Mouse (Mus musculus) hindbrain, embryonic 12.5 days (tissue): ENCODE measurements around the gene Rph3al. TPM values are rescaled to one million over a fixed set of nuclear protein-coding genes. Genes with fewer than 3 reads are reported as not detected.

ENCODE experiments used
- ATAC-seq: fragments of 200-750 bp; cut with Nextera tagmentation; 2 replicates; pipeline ENCODE4 v1.8.0; 2017; ENCODE audit warnings: moderate TSS enrichment; ENCODE audit not compliant: low FRiP score
- H3K27ac ChIP-seq: fragments of 300-500 bp; sonication (generic); 2 replicates; pipeline ENCODE4 v1.5.1; 2016; ENCODE audit warnings: mild to moderate bottlenecking
- H3K27me3 ChIP-seq: fragments of 300-500 bp; sonication (generic); 2 replicates; pipeline ENCODE4 v1.6.1; 2016; ENCODE audit warnings: mild to moderate bottlenecking
- H3K36me3 ChIP-seq: fragments of 300-500 bp; sonication (generic); 2 replicates; pipeline ENCODE4 v1.6.1; 2016; ENCODE audit warnings: mild to moderate bottlenecking
- H3K4me1 ChIP-seq: fragments of 300-500 bp; sonication (generic); 2 replicates; pipeline ENCODE4 v1.6.1; 2016
- H3K4me2 ChIP-seq: fragments of 300-500 bp; sonication (generic); replicated peaks from 2 replicates; pipeline ENCODE4 v1.6.1; 2016; ENCODE audit warnings: mild to moderate bottlenecking
- H3K4me3 ChIP-seq: fragments of 300-500 bp; sonication (generic); 2 replicates; pipeline ENCODE4 v1.5.1; 2016; ENCODE audit warnings: mild to moderate bottlenecking
- H3K9ac ChIP-seq: fragments of 300-500 bp; sonication (generic); 2 replicates; pipeline ENCODE4 v1.6.1; 2016; ENCODE audit warnings: mild to moderate bottlenecking, moderate library complexity
- H3K9me3 ChIP-seq: fragments of 300-500 bp; sonication (generic); replicated peaks from 2 replicates; pipeline ENCODE4 v1.6.1; 2016; ENCODE audit warnings: mild to moderate bottlenecking
- WGBS: fragments of 180-500 bp; shearing (Covaris S2); methylation state at CpG from one replicate; pipeline ENCODE4 v1.1.7; 2016; 5-methylcytosine and 5-hydroxymethylcytosine counted together
- polyA plus RNA-seq: library from polyadenylated mRNA; unstranded; fragments of >200 nt; fragmentation: Nextera tagmentation; extraction: Ambion mirVana; gene quantifications from 2 replicates; pipeline ENCODE4 v1.2.1, GENCODE M21; 2016

Rph3al gene
- polyA plus RNA-seq, 1 experiment from 2014 or later = 2.9 TPM

DNA sequence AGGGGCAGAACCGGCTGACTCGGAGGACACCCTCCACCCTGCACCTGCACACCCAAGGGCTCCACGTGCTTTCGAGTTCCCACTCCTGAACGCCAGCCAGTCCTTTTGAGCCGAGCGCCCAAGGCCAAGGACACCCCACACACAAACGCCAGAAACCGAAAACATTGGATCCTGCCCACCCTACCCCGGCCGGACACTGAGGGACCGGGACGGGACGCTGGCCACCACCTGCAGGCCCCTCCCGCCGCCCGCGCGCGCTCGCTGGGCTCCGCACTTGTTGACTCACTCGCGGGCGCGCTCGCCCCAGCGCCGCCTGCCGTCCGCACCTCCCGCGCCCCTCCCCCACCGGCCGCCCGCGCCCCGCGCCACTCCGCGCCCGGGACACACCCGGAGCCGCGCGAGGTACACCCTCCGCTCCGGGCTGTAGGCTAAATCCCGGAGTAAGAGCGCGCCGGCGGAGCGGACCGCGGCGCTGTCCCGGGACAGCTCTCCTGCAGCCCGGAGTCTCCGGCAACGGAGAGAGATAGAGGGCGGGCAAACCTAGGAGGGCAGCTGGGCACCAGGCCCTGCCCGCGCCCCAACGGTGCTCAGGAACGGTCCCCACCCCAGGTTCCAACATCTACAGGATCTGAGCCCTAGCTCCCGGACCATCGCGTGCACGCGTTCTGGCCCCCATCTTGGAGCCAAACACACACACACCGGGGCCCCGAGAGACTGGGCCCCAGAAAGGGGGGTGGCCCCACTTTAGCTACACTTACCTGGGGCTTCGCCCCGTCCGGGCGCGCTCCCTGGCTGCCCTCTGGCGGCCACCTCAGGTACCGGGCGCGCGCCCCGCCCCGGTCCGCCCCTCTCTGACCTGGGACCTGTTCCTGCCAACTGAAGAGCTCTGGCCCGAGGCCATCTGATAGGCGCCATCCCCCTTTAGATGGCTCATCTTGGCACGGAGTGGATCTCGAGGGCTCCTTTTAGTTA lies 28.5 kb upstream of the Rph3al start:
- peak overlapping the region; percentile 59 for H3K9ac ChIP-seq
- H3K27ac ChIP-seq = peak overlapping the region; percentile 48
- ATAC-seq = peak; percentile 61
- peaks cover 42% of the 10 kb centered on the region for H3K27me3 ChIP-seq
- H3K4me2 ChIP-seq = peak overlapping the region; percentile 98
- peak overlapping the region; percentile 60 for H3K4me3 ChIP-seq
- H3K9me3 ChIP-seq = no peaks in the 10 kb centered on the region
- WGBS = 1% methylated on average over 84 of the region's 90 CpGs
- H3K4me1 ChIP-seq = peaks cover 45% of the 10 kb centered on the region
- H3K36me3 ChIP-seq = no peaks in the 10 kb centered on the region

DNA sequence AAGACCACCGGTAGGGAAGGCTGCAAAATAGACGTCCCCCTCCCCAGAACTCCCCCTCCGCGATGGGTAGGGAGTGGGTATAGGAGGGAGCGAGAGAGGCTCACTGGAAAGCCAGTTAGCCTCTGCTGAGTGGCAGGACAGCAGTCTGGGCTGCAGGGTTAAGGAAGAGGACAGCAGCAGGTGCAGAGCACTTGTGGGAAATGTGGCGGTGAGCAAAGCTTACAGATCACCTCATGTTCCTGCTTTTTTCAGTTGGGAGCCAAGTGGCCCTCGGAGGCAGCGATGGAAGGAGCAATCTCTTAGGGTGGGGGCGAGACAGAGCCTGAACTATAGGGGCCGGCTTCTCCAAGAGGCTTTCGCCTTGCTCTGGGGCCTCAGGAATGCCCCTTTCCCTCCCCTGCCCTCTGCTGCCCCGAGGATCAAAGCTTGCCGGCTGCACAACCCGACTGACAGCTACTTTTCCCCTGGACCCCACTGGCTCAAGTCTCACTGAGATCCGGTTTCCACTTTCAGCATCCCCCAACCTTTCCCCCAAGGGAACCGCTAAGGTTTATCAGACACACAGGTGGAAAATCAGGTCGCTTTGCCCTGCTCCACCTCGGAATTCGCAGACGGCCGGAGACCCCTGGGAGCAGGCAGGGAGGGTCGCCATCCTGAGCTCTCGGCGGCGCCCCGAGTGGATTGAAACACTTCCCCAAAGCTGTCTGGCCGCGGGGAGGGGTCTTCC lies 27.6 kb upstream of the Rph3al start:
- H3K27ac ChIP-seq = no peak overlapping the region
- 2% methylated on average over 28 of the region's 28 CpGs for WGBS
- no peak for ATAC-seq
- H3K27me3 ChIP-seq = peaks cover 36% of the 10 kb centered on the region
- H3K9me3 ChIP-seq = no peaks in the 10 kb centered on the region
- peak overlapping the region; percentile 60 for H3K4me3 ChIP-seq
- H3K9ac ChIP-seq = peak overlapping the region; percentile 59
- no peaks in the 10 kb centered on the region for H3K36me3 ChIP-seq
- H3K4me1 ChIP-seq = peaks cover 45% of the 10 kb centered on the region
- peak overlapping the region; percentile 98 for H3K4me2 ChIP-seq

DNA sequence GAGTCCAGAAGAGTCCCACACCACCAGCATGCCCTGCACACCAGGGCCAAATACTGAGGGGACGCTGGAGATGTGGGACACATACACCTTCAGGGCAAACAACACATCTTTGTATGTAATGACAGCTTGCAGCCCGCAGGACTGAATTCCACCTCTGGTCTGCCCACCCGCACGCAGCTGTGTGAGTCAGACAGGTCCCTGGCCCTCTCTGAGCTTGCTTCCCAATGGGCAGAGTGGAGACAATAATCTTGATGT lies 26.2 kb upstream of the Rph3al start:
- H3K36me3 ChIP-seq = no peaks in the 10 kb centered on the region
- peaks cover 45% of the 10 kb centered on the region for H3K4me1 ChIP-seq
- no peak overlapping the region for H3K9ac ChIP-seq
- ATAC-seq = 0 out of 2 replicates have a peak, but pooled peaks have one; percentile 7
- WGBS = 15% methylated on average over 4 of the region's 4 CpGs
- 0 out of 2 replicates have a peak overlapping the region, but pooled peaks have one; percentile 25 for H3K27ac ChIP-seq
- peak overlapping the region; percentile 0; the same call in 1 of the 2 replicates for H3K4me2 ChIP-seq
- H3K9me3 ChIP-seq = no peaks in the 10 kb centered on the region
- H3K27me3 ChIP-seq = peaks cover 33% of the 10 kb centered on the region
- H3K4me3 ChIP-seq = no peak overlapping the region

DNA sequence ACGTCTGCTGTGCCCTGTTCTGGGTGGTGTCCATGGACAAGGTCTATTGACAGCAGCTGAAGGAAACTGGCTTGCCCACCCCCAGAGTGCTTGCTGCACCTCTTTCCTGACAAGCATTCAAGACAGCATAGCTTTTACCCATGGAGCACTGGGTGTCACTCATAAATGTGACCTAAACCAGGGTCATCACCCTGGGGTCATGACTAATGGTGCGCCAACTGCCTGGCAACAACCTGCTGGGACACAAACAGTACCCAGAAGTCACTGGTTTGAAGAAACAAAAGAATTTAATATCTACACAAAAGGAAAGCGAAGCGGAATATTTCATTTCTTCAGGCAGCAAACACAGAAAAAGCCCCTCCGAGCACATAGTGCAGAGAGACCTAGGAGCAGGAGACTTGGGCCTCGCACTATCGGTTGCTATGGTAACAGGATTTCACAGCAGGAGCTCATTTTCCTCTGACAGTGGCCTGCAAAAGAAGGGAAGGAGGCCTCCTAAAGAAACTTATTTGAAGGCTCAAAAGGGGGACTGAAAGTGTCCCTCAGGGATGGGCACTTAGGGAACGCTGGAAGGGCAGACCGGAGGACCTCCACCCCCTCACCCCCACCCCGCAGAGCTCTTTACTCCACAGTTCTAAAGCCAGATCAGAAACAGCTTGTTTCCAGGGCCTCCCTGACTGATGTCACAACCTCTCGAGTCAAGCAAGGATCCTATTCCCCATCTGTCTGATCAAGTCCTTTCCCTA lies 25.7 kb upstream of the Rph3al start:
- Histone ChIP-seq H3K27me3 (peaks cover 28% of the 10 kb centered on the region), H3K9ac (no peak overlapping the region), H3K4me1 (peaks cover 45% of the 10 kb centered on the region), H3K4me2 (peak overlapping the region; percentile 0), H3K4me3 (no peak overlapping the region), H3K27ac (peak overlapping the region; percentile 45; the same call in 1 of the 2 replicates), H3K36me3 (no peaks in the 10 kb centered on the region), H3K9me3 (no peaks in the 10 kb centered on the region)
- peak; percentile 21; the same call in 1 of the 2 replicates for ATAC-seq
- 9% methylated on average over 11 of the region's 11 CpGs for WGBS

DNA sequence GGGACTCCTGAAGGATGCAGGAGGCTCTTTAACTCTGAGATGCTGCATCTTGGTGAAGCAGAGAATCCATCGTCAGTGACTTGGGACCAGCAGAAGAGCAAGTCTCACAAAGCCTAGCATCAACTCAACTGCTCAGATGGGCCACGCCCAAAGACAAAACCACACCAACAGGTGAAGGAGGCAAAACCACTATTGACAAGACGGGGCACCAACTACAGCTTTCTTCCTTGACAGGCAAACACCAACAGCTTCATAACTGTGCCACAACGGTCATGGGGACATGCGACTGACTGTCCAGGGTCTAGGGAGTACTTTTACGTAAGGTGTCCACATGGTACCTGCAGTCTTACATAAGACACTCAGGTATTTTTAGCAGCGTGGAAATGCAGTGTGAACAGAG lies 23.6 kb upstream of the Rph3al start:
- Histone ChIP-seq H3K4me2 (no peak overlapping the region), H3K9me3 (no peaks in the 10 kb centered on the region), H3K27me3 (peaks cover 18% of the 10 kb centered on the region), H3K9ac (no peak overlapping the region), H3K27ac (no peak overlapping the region), H3K36me3 (no peaks in the 10 kb centered on the region), H3K4me3 (no peak overlapping the region), H3K4me1 (peaks cover 39% of the 10 kb centered on the region)
- 80% methylated on average over 7 of the region's 7 CpGs for WGBS
- no peak for ATAC-seq

DNA sequence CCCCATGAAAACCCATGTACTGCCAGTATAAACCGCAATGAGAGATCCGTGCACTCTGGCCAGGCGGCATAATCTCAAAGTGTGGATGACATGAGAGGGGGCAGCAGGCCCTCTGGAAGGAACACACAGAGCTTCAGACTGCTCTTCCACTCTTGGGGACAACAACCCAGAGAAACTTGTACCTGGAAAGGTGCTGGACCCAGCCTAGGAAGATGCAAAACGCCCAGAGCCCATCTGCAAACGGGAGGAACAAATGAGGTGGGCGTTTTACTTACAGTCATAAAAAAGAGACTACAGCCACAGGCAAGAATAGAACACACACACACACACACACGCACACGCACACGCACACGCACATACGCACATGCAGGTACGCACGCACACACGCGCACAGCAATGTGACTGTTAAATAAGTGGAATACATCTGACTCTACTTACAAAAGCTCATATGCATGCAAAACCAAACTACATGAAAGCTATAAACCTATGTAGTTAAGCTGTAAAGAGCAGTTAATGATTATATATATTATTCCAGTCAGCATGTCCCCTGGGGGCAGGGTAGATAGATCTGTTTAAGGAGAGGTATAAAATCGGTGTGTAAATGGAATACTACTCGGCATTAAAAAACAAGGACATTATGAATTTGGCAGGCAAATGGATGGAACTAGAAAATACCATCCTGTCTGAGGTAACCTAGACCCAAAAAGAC lies 19.0 kb upstream of the Rph3al start:
- Histone ChIP-seq H3K27ac (no peak overlapping the region), H3K4me2 (no peak overlapping the region), H3K9me3 (no peaks in the 10 kb centered on the region), H3K36me3 (no peaks in the 10 kb centered on the region), H3K4me1 (peaks cover 5% of the 10 kb centered on the region; the same call in 1 of the 2 replicates), H3K9ac (no peak overlapping the region), H3K27me3 (no peaks in the 10 kb centered on the region), H3K4me3 (no peak overlapping the region)
- ATAC-seq = no peak
- WGBS = 89% methylated on average over 17 of the region's 17 CpGs

DNA sequence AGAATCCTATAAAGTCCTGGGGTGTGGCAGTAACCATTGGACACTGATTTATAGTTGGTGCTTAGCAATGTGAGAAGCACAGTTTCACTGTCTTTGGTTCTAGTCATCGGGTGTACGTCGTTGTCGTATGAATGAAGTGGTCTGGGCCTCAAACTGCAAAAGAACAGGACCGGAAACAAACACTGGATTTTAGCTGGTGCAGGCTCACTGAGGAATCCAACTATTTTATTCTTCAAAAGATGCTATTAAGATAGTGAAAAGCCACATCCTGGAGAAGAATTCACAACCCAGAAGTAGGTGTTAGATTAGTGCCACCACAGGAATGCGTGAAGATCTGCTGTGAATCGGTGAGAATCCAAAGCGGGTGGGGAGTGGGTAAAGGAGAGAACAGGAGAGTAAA lies 18.4 kb upstream of the Rph3al start:
- H3K4me3 ChIP-seq = no peak overlapping the region
- H3K27ac ChIP-seq = no peak overlapping the region
- WGBS = 80% methylated on average over 8 of the region's 8 CpGs
- H3K9me3 ChIP-seq = no peaks in the 10 kb centered on the region
- no peaks in the 10 kb centered on the region for H3K27me3 ChIP-seq
- no peaks in the 10 kb centered on the region for H3K36me3 ChIP-seq
- H3K4me2 ChIP-seq = no peak overlapping the region
- no peak overlapping the region for H3K9ac ChIP-seq
- ATAC-seq = no peak
- H3K4me1 ChIP-seq = no peaks in the 10 kb centered on the region

DNA sequence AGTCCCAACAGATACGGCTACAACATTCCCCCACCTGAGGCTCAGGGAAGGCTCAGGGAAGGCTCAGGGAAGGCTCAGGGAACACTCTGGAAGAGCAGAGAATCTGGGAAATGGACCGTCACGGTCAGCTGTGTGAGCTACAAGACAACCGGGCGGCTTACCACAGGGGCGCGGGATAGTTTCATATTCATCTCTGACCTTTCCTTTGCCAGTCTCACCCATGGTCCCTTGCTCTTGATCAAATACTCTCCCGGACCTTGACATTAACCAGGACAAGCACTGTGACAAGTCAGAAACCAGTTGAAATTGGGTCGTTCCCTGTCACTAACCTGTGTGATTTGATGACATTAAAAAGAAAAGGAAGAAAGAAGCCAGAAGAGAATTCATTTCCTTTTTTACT lies 16.7 kb upstream of the Rph3al start:
- no peak for ATAC-seq
- no peak overlapping the region for H3K27ac ChIP-seq
- WGBS = 90% methylated on average over 9 of the region's 9 CpGs

DNA sequence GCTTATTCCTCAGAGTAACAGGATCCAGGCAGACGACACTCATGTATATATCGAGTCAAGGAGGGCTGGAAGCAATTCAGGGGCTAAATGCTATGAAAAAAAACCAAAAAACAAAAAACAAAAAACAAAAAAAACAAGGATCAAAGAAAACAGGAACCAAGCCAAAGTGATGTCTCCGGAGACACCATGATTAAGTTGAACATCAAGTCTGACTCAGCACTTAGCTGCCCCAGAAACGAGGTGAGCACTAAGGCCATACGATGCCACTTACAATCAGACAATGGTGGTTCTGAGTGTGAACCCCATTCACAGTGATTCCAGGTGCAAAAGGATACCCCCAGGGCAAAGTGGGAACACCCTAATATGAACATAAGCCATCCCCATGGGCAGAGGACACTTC lies 13.7 kb upstream of the Rph3al start:
- no peaks in the 10 kb centered on the region for H3K27me3 ChIP-seq
- WGBS = 84% methylated on average over 5 of the region's 5 CpGs
- no peak overlapping the region for H3K4me3 ChIP-seq
- H3K36me3 ChIP-seq = no peaks in the 10 kb centered on the region
- H3K27ac ChIP-seq = no peak overlapping the region
- ATAC-seq = no peak
- no peaks in the 10 kb centered on the region for H3K9me3 ChIP-seq
- H3K9ac ChIP-seq = no peak overlapping the region
- H3K4me2 ChIP-seq = no peak overlapping the region
- H3K4me1 ChIP-seq = peaks cover 5% of the 10 kb centered on the region; the same call in 1 of the 2 replicates

More for the DNA sequence above, 16.7 kb upstream of the Rph3al start:
- Histone ChIP-seq H3K4me1 (no peaks in the 10 kb centered on the region), H3K9ac (no peak overlapping the region), H3K9me3 (no peaks in the 10 kb centered on the region), H3K36me3 (no peaks in the 10 kb centered on the region), H3K4me3 (no peak overlapping the region), H3K4me2 (no peak overlapping the region), H3K27me3 (no peaks in the 10 kb centered on the region)

DNA sequence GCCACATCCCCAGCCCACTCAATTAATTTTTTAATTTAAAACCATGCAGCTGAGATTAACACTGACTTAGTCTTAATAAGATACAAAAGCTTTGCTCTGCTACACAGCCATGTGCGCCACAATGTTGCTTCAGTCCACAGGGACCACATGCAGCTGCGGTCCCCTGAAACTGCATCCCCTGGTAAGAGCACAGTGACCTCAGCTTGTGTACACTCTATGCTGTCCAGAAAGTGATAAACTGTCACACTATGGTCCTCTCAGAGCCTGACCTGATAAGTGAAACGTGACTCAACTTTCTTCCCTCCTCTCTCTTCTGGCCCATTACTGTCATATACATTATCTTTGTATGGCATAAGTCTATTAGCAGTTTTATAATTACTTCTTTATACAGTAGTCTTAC lies 12.2 kb upstream of the Rph3al start:
- no peak overlapping the region for H3K4me2 ChIP-seq
- H3K27ac ChIP-seq = no peak overlapping the region
- no peak overlapping the region for H3K9ac ChIP-seq
- H3K36me3 ChIP-seq = no peaks in the 10 kb centered on the region
- 77% methylated on average over 3 of the region's 3 CpGs for WGBS
- peak; percentile 52; the same call in 1 of the 2 replicates for ATAC-seq
- H3K4me3 ChIP-seq = no peak overlapping the region
- peaks cover 19% of the 10 kb centered on the region for H3K4me1 ChIP-seq
- H3K27me3 ChIP-seq = no peaks in the 10 kb centered on the region
- no peaks in the 10 kb centered on the region for H3K9me3 ChIP-seq

DNA sequence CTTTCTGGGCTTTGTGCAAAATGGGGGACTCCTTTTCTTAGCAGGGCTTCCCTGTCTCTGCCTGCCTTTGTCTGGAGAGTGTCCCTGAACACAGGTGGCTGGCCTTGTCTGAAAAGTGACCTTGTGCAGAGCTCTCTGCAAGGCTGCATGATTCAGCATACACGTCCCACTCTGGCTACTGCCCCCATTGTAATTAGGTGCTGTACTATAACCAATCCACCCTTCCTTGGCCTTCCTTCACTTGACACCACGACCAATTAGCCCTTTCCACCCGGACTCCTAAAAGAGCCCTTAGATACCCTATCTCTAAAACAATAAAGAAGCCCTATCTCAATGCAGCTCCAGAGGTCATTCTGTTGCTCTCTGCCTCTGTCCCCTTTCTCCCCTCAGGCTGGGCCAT lies 10.6 kb upstream of the Rph3al start:
- Histone ChIP-seq H3K4me2 (no peak overlapping the region), H3K9me3 (no peaks in the 10 kb centered on the region), H3K9ac (no peak overlapping the region), H3K4me1 (peaks cover 19% of the 10 kb centered on the region), H3K36me3 (no peaks in the 10 kb centered on the region), H3K4me3 (no peak overlapping the region), H3K27me3 (no peaks in the 10 kb centered on the region), H3K27ac (no peak overlapping the region)
- ATAC-seq = no peak
- 41% methylated on average over 3 of the region's 3 CpGs for WGBS
